Mouse (Mus musculus) CH12.LX (cell line): Measurements from ENCODE around the gene Sgms1.

Source experiments
- CTCF ChIP-seq, 2 experiments: IDR thresholded peaks in 1 of 2; conservative IDR thresholded peaks in 1 of 2; 2 replicates each; pipeline ENCODE4 v1.5.1; 2011 to 2012; ENCODE audit warnings: low read depth in 2 of 2, low read length in 2 of 2, improper control_type of control experiment in 1 of 2, inconsistent platforms in 1 of 2, mild to moderate bottlenecking in 1 of 2, moderate library complexity in 1 of 2
- E2F4 ChIP-seq: IDR thresholded peaks from 2 replicates; pipeline ENCODE4 v1.6.1; 2011; ENCODE audit warnings: low read depth, low read length, improper control_type of control experiment; ENCODE audit not compliant: insufficient replicate concordance
- EP300 ChIP-seq: IDR thresholded peaks from 2 replicates; pipeline ENCODE4 v1.6.1; 2011; ENCODE audit warnings: low read length, improper control_type of control experiment
- MAX ChIP-seq: IDR thresholded peaks from 2 replicates; pipeline ENCODE4 v1.6.1; 2011; ENCODE audit warnings: low read length, improper control_type of control experiment
- MEF2A ChIP-seq: IDR thresholded peaks from 2 replicates; pipeline ENCODE4 v1.6.1; 2014; ENCODE audit warnings: low read depth, mild to moderate bottlenecking, inconsistent platforms, low read length, improper control_type of control experiment, borderline replicate concordance
- MYC ChIP-seq: IDR thresholded peaks from 2 replicates; pipeline ENCODE4 v1.6.1; 2011; ENCODE audit warnings: low read depth, mild to moderate bottlenecking, improper control_type of control experiment, low read length
- NRF1 ChIP-seq: IDR thresholded peaks from 2 replicates; pipeline ENCODE4 v1.6.1; 2014; ENCODE audit warnings: low read depth, mild to moderate bottlenecking, inconsistent platforms, low read length, improper control_type of control experiment, moderate library complexity
- POLR2A ChIP-seq: IDR thresholded peaks from 2 replicates; pipeline ENCODE4 v1.6.1; 2011; ENCODE audit warnings: low read depth, mild to moderate bottlenecking, improper control_type of control experiment, low read length
- POLR2AphosphoS2 ChIP-seq: IDR thresholded peaks from 2 replicates; pipeline ENCODE4 v1.6.1; 2011; ENCODE audit warnings: low read depth, low read length, improper control_type of control experiment
- RCOR1 ChIP-seq: conservative IDR thresholded peaks from 2 replicates; pipeline ENCODE4 v1.6.1; 2012; ENCODE audit warnings: low read depth, mild to moderate bottlenecking, inconsistent platforms, low read length, improper control_type of control experiment
- USF1 ChIP-seq: IDR thresholded peaks from 2 replicates; pipeline ENCODE4 v1.6.1; 2014; ENCODE audit warnings: low read depth, mild to moderate bottlenecking, inconsistent platforms, low read length, improper control_type of control experiment
- ZC3H11A ChIP-seq: IDR thresholded peaks from 2 replicates; pipeline ENCODE4 v1.6.1; 2012; ENCODE audit warnings: low read depth, mild to moderate bottlenecking, inconsistent platforms, low read length, improper control_type of control experiment
- ZNF384 ChIP-seq: IDR thresholded peaks from 2 replicates; pipeline ENCODE4 v1.6.1; 2012; ENCODE audit warnings: low read depth, low read length, improper control_type of control experiment, inconsistent platforms

- TF ChIP-seq POLR2A (no peak), ZC3H11A (no peak), POLR2AphosphoS2 (no peak), USF1 (no peak), EP300 (no peak), CTCF (conservative IDR thresholded peaks at IDR 0.05 in 1 of 2, IDR thresholded peaks at IDR 0.05 in 1 of 2; ENCODE audit: low read depth in 2 of 2, low read length in 2 of 2) (no peak), ZNF384 (no peak), RCOR1 (no peak), NRF1 (no peak), MYC (no peak), MEF2A (no peak), MAX (no peak), E2F4 (no peak)
Observed at GRCm38 (mm10) chr19:32380748-32381147, 8.8 kb downstream of the Sgms1 start.
